Mouse (Mus musculus) limb, embryonic 15.5 days (tissue): ENCODE data around the gene Natd1. TPM values are rescaled to one million over a fixed set of nuclear protein-coding genes. Genes with fewer than 3 reads are reported as not detected.
"Not testable (repeated sequence)": the region's sequence is repeated elsewhere in the genome, so short reads cannot be mapped to it uniquely, and the experiment has no call there.

Experiments
- ATAC-seq: fragments of 200-750 bp; cut with Nextera tagmentation; 2 replicates; pipeline ENCODE4 v1.8.0; 2017; ENCODE audit warnings: low read depth, moderate TSS enrichment; ENCODE audit not compliant: insufficient number of reproducible peaks, low FRiP score, low TSS enrichment
- H3K27ac ChIP-seq: fragments of 300-500 bp; sonication (generic); 2 replicates; pipeline ENCODE4 v1.5.1; 2015; ENCODE audit warnings: moderate library complexity, mild to moderate bottlenecking, inconsistent platforms
- H3K27me3 ChIP-seq: fragments of 300-500 bp; sonication (generic); 2 replicates; pipeline ENCODE4 v1.6.1; 2015; ENCODE audit warnings: inconsistent platforms
- H3K36me3 ChIP-seq: fragments of 300-500 bp; sonication (generic); 2 replicates; pipeline ENCODE4 v1.6.1; 2015; ENCODE audit warnings: inconsistent platforms
- H3K4me1 ChIP-seq: fragments of 300-500 bp; sonication (generic); 2 replicates; pipeline ENCODE4 v1.6.1; 2015; ENCODE audit warnings: inconsistent platforms
- H3K4me2 ChIP-seq: fragments of 300-500 bp; sonication (generic); 2 replicates; pipeline ENCODE4 v1.6.1; 2015; ENCODE audit warnings: mild to moderate bottlenecking, inconsistent platforms
- H3K4me3 ChIP-seq: fragments of 300-500 bp; sonication (generic); 2 replicates; pipeline ENCODE4 v1.5.1; 2015; ENCODE audit warnings: mild to moderate bottlenecking, inconsistent platforms
- H3K9ac ChIP-seq: fragments of 300-500 bp; sonication (generic); 2 replicates; pipeline ENCODE4 v1.6.1; 2015; ENCODE audit warnings: inconsistent platforms
- H3K9me3 ChIP-seq: fragments of 300-500 bp; sonication (generic); 2 replicates; pipeline ENCODE4 v1.6.1; 2016; ENCODE audit warnings: inconsistent platforms
- WGBS: fragments of 180-500 bp; shearing (Covaris S2); methylation state at CpG from one replicate; pipeline ENCODE4 v1.1.7; 2015; 5-methylcytosine and 5-hydroxymethylcytosine counted together
- polyA plus RNA-seq: library from polyadenylated mRNA; unstranded; fragments of >200 nt; fragmentation: Nextera tagmentation; extraction: Ambion mirVana; gene quantifications from 2 replicates; pipeline ENCODE4 v1.2.1, GENCODE M21; 2015

Gene Natd1
- polyA plus RNA-seq, 1 experiment from 2014 or later = 18.2 TPM

GRCm38 (mm10) chr11:60882386-60882785, 32.2 kb downstream of the Natd1 start:
- H3K9me3 ChIP-seq = no peaks in the 10 kb centered on the region
- H3K4me3 ChIP-seq = no peak overlapping the region
- H3K9ac ChIP-seq = no peak overlapping the region
- no peaks in the 10 kb centered on the region for H3K27me3 ChIP-seq
- peaks cover 6% of the 10 kb centered on the region; the same call in 1 of the 2 replicates for H3K36me3 ChIP-seq
- H3K27ac ChIP-seq = no peak overlapping the region
- H3K4me2 ChIP-seq = no peak overlapping the region
- ATAC-seq = no peak
- 77% methylated on average over 3 of the region's 3 CpGs for WGBS
- peaks cover 12% of the 10 kb centered on the region for H3K4me1 ChIP-seq

GRCm38 (mm10) chr11:60880559-60880958, 34.0 kb downstream of the Natd1 start:
- ATAC-seq = no peak

GRCm38 (mm10) chr11:60879423-60879822, 35.1 kb downstream of the Natd1 start:
- 1% methylated on average over 11 of the region's 11 CpGs for WGBS
- Histone ChIP-seq H3K36me3 (peaks cover 8% of the 10 kb centered on the region; the same call in 1 of the 2 replicates), H3K4me1 (peaks cover 35% of the 10 kb centered on the region), H3K4me3 (peak overlapping the region; percentile 97), H3K27me3 (no peaks in the 10 kb centered on the region), H3K4me2 (peak overlapping the region; percentile 62), H3K27ac (peak overlapping the region; percentile 98), H3K9ac (peak overlapping the region; percentile 73; the same call in 1 of the 2 replicates), H3K9me3 (no peaks in the 10 kb centered on the region)
- no peak for ATAC-seq

More at GRCm38 (mm10) chr11:60880559-60880958, 34.0 kb downstream of the Natd1 start:
- Histone ChIP-seq H3K9me3 (no peaks in the 10 kb centered on the region), H3K4me2 (no peak overlapping the region), H3K4me1 (peaks cover 24% of the 10 kb centered on the region), H3K9ac (no peak overlapping the region), H3K27ac (no peak overlapping the region), H3K4me3 (no peak overlapping the region), H3K36me3 (peaks cover 3% of the 10 kb centered on the region; the same call in 1 of the 2 replicates), H3K27me3 (no peaks in the 10 kb centered on the region)
- 84% methylated on average over 4 of the region's 4 CpGs for WGBS

GRCm38 (mm10) chr11:60878675-60879294, 35.8 kb downstream of the Natd1 start, which contains the start of gene Tmem11:
Tmem11 (minus strand) TSS chr11:60879272.
- Histone ChIP-seq H3K4me2 (peak within 1 kb of the TSS; percentile 62), H3K9ac (peak within 1 kb of the TSS; percentile 89), H3K27ac (peak within 1 kb of the TSS; percentile 98), H3K36me3 (peaks cover 12% of the 10 kb centered on the region), H3K4me3 (peak within 1 kb of the TSS; percentile 97), H3K4me1 (peaks cover 38% of the 10 kb centered on the region), H3K27me3 (no peaks in the 10 kb centered on the region), H3K9me3 (no peaks in the 10 kb centered on the region)
- under 1% methylated on average over 62 of the region's 62 CpGs for WGBS
- peak; percentile 98 for ATAC-seq

- Histone ChIP-seq H3K27me3 (no peaks in the 10 kb centered on the region), H3K4me2 (peak overlapping the region; percentile 49), H3K4me3 (peak overlapping the region; percentile 97), H3K9ac (peak overlapping the region; percentile 89), H3K27ac (peak overlapping the region; percentile 98), H3K9me3 (no peaks in the 10 kb centered on the region), H3K36me3 (peaks cover 12% of the 10 kb centered on the region), H3K4me1 (peaks cover 39% of the 10 kb centered on the region)
- ATAC-seq = peak; percentile 74
- WGBS = under 1% methylated on average over 52 of the region's 52 CpGs
Measured at GRCm38 (mm10) chr11:60878056-60878612, 36.4 kb downstream of the Natd1 start.

- Histone ChIP-seq H3K4me2 (no peak overlapping the region), H3K9ac (no peak overlapping the region), H3K9me3 (no peaks in the 10 kb centered on the region), H3K27ac (no peak overlapping the region), H3K4me3 (no peak overlapping the region), H3K4me1 (peaks cover 35% of the 10 kb centered on the region), H3K27me3 (no peaks in the 10 kb centered on the region), H3K36me3 (peaks cover 22% of the 10 kb centered on the region)
- WGBS = 85% methylated on average over 6 of the region's 6 CpGs
- ATAC-seq = no peak
Measured at GRCm38 (mm10) chr11:60873101-60873500, 41.4 kb downstream of the Natd1 start.

GRCm38 (mm10) chr11:60871409-60871808, 43.1 kb downstream of the Natd1 start:
- no peak overlapping the region for H3K9ac ChIP-seq
- ATAC-seq = no peak
- H3K27ac ChIP-seq = no peak overlapping the region
- H3K36me3 ChIP-seq = peaks cover 22% of the 10 kb centered on the region
- no peak overlapping the region for H3K4me2 ChIP-seq
- peaks cover 28% of the 10 kb centered on the region for H3K4me1 ChIP-seq
- no peaks in the 10 kb centered on the region for H3K9me3 ChIP-seq
- H3K27me3 ChIP-seq = no peaks in the 10 kb centered on the region
- 63% methylated on average over 4 of the region's 4 CpGs for whole genome bisulfite sequencing
- no peak overlapping the region for H3K4me3 ChIP-seq

- Histone ChIP-seq H3K4me1 (peaks cover 22% of the 10 kb centered on the region), H3K36me3 (peaks cover 25% of the 10 kb centered on the region)
- not testable (repeated sequence) for ATAC-seq, H3K27ac ChIP-seq, H3K9ac ChIP-seq, H3K4me2 ChIP-seq, H3K4me3 ChIP-seq, H3K9me3 ChIP-seq, H3K27me3 ChIP-seq
- WGBS = 92% methylated on average over 6 of the region's 6 CpGs
Measured at GRCm38 (mm10) chr11:60869471-60869870, 45.1 kb downstream of the Natd1 start.

GRCm38 (mm10) chr11:60867904-60868303, 46.6 kb downstream of the Natd1 start:
- Histone ChIP-seq H3K4me3 (no peak overlapping the region), H3K9ac (no peak overlapping the region), H3K9me3 (no peaks in the 10 kb centered on the region), H3K36me3 (peaks cover 35% of the 10 kb centered on the region), H3K4me1 (peaks cover 20% of the 10 kb centered on the region), H3K4me2 (no peak overlapping the region), H3K27ac (no peak overlapping the region), H3K27me3 (no peaks in the 10 kb centered on the region)
- ATAC-seq = no peak
- 74% methylated on average over 8 of the region's 8 CpGs for WGBS

GRCm38 (mm10) chr11:60867456-60867855, 47.1 kb downstream of the Natd1 start:
- H3K27ac ChIP-seq = no peak overlapping the region
- H3K4me2 ChIP-seq = no peak overlapping the region
- no peak for ATAC-seq
- 85% methylated on average over 3 of the region's 3 CpGs for WGBS
- H3K27me3 ChIP-seq = no peaks in the 10 kb centered on the region
- H3K36me3 ChIP-seq = peaks cover 35% of the 10 kb centered on the region
- H3K9me3 ChIP-seq = no peaks in the 10 kb centered on the region
- peaks cover 17% of the 10 kb centered on the region for H3K4me1 ChIP-seq
- H3K4me3 ChIP-seq = no peak overlapping the region
- no peak overlapping the region for H3K9ac ChIP-seq

- 60% methylated on average over 2 of the region's 2 CpGs for WGBS
- H3K9me3 ChIP-seq = no peaks in the 10 kb centered on the region
- H3K36me3 ChIP-seq = peaks cover 47% of the 10 kb centered on the region
- no peaks in the 10 kb centered on the region for H3K27me3 ChIP-seq
- H3K4me1 ChIP-seq = peaks cover 17% of the 10 kb centered on the region
- no peak overlapping the region for H3K9ac ChIP-seq
- H3K4me3 ChIP-seq = no peak overlapping the region
- no peak overlapping the region for H3K27ac ChIP-seq
- ATAC-seq = no peak
- no peak overlapping the region for H3K4me2 ChIP-seq
Measured at GRCm38 (mm10) chr11:60866021-60866420, 48.5 kb downstream of the Natd1 start.

- H3K4me1 ChIP-seq = peaks cover 17% of the 10 kb centered on the region
- no peaks in the 10 kb centered on the region for H3K9me3 ChIP-seq
- no peaks in the 10 kb centered on the region for H3K27me3 ChIP-seq
- no peak overlapping the region for H3K9ac ChIP-seq
- H3K4me3 ChIP-seq = no peak overlapping the region
- ATAC-seq = no peak
- no peak overlapping the region for H3K4me2 ChIP-seq
- WGBS = 86% methylated on average over 14 of the region's 14 CpGs
- H3K36me3 ChIP-seq = peaks cover 56% of the 10 kb centered on the region
- no peak overlapping the region for H3K27ac ChIP-seq
Measured at GRCm38 (mm10) chr11:60864916-60865315, 49.6 kb downstream of the Natd1 start.
